Mouse (Mus musculus) natural killer cell, adult 2 months (primary cell): ENCODE measurements around the gene Stox2.
"Not testable (repeated sequence)": the region's sequence is repeated elsewhere in the genome, so short reads cannot be mapped to it uniquely, and the experiment has no call there.

ENCODE experiments used
- DNase-seq, 2 experiments: peaks; one replicate each; pipeline ENCODE4 v3.0.0; 2022; ENCODE audit warnings: low spot score in 2 of 2

Stox2 gene

DNA sequence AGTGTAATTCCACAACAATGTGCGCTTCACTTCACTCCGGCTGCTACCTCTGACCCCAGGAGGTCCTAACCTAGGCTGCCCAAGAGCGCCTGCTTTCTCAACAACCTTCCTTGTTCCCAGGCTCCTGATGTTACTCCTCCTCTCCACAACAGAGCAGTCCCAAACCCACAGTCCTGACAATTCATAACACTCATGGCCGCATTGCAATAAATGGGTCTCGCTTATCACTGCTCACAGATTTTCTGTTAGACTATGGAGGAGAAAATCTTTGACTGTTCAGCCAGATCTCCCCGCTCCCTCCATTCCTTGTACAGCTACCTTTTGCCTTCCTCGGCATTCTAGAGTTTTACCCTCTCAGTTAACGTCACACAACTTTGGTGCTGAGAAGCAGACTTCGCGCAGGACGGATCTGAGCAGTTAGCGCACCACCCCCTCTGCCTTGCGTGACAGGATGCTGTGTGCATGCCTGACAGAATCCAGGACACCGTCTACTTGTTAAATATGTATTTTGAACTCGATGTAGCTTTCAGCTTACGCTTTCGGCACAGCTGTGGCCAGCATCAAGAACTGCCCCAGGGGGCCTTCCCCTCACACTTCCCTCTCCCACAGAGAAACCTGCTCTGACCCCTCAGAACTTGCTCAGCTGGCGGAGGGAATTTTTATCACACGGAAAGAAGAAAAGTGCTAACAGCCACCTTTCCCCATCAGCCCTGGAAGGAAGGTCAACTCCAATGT lies at the start of gene Stox2:
TSS of gene Stox2 (minus strand) at position 51 of the 735 bp plus-strand sequence.
- DNase-seq, result no peak

DNA sequence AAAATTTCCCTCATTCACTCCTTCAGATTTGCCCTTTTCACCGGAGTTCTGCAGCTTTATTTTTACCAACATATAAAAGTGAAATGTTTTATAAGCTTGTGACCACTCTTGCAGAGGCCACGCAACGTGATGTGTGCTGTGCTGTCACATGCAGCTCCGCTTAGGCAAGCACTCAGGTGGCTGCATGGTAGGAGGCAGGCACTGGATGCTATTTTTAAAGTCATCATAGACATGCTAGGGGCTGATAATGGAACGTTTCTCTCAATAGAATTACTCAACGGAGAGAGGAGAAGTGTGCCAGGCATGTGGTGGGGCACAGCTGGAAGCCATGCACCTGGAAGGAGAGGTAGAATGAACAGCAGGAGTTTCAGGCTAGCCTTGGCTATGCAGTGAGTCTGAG lies 49.3 kb upstream of the Stox2 start:
- no peak for DNase-seq

DNA sequence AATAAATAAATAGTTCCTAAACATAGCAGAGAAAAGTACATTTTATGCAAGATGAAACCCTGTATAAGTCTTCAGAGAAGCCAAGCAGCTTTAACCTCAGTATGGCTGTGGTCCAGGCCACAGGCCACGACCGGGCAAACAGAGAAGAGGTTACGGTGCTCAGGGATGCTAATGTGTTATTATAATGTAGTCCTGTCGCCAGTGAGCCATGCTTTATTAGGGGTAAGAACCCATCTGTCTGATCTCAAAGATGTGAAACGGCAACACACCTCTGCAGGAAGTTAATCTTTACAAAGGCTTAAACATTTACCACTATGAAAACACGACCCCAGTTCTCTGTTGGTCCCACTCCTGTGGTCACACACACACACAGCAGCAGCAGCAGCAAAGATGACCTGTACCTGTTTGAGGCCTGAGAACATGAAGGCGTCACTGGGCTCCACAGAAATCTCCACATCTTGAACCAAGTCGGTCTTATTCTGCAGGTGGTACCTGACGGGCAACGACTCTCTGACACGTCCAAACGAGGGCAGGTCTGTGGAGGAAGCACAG lies 48.5 kb upstream of the Stox2 start:
- DNase-seq, result no peak

DNA sequence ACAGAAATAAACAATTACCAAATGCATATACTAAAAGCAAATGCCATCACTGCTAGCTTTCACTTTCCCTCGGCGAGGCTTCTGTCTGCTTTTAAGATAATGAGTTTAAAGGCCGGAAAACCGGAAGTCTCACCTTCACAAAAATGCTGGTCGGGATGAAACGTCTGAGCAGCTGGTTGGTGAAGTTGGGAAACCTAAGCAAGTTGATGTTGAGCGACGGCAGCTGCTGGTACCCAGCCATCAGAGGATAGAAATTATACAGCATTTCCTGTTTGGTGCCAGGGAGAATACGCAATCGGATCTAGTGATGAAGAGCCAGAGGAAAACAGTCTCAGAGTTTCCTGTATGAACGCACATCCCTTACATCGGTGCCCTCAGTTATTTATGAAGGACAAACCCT lies 46.9 kb upstream of the Stox2 start:
- no peak for DNase-seq

DNA sequence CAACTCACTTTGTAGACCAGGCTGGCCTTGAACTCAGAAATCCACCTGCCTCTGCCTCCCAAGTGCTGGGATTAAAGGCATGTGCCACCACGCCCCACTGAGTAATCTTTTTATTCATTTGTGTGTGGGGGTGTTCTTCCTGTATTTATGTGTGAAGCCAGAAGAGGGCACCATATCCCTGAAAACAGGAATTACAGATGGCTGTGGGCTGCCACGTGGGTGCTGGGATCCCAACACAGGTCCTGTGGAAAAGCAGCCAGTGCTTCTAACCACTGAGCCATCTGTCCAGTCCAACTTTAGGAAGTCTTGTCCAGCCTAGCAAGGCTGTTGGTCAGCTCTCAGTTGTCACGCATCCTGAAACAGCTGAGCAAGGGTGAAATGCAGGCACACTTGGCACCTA lies 41.1 kb upstream of the Stox2 start:
- no peak for DNase-seq

DNA sequence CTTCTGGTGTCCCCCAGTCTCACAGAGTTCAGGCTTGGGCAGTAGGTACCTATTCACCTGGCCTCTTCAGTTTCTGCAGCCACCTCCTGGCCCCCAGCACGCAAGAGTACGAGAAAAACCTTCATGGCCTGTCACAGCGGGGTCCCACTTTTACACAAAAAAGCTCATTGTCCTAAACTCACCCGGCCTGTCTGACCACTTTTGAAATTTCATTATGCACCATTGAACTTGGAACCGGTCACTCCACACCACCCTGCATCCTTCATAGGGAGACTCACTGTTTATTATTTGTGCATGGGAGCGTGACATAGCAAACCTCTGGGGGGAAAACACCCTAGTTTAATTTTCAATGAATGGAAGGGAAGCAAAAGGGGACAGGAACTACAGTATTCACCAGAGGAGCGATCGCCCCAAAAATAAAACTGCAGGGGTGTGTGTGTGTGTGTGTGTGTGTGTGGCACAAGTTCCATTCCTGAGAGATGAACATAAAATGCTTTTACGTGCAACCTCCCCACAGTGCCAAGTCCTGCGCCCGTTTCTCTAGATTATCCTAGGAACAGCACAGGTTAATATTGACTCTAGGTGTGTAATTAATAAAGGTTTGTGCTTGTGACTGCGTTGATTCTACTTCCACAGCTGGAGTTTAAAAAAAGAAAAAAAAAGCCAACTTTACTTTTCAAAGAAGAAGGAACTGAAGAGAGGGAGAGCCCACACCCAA lies 36.4 kb upstream of the Stox2 start:
- no peak for DNase-seq

DNA sequence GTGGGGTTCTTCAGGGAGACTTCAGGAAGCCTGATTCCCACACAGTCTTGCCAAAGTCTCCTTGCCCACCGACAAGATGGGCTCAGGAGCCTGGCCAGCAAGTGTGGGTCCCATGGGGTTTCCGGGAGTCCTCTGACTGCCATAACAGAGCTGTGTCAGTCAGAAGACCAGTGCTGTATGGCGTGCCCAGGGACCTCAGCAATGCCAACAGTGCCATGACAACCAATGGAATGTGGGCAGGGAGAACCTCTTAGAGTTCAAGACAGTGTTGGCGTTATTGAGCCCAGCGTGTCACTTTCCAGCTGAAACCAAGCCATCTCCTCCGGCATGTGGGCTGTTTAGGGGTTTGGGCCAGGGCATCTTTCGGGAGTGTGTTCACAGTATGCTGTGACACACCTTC lies 33.9 kb upstream of the Stox2 start:
- DNase-seq, result no peak

DNA sequence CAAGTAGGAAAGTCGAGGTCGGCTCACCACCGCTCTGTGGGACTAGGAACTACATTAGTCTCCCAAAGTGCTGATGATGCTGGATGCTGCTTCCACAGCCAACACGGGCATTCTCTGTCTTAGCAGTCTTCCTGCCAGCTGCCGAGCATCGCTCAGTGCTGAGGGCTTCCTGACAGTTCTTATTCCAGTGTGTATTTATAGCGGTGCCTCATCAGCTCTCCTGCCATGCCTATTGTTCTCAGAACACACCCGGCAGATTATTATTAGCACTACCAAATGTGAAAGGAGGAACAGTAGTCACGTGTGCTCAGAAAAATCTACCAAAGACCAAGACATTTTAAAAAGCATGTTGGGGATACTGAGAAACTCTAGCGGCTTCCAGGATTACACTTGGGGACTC lies 15.5 kb upstream of the Stox2 start:
- DNase-seq, result no peak

DNA sequence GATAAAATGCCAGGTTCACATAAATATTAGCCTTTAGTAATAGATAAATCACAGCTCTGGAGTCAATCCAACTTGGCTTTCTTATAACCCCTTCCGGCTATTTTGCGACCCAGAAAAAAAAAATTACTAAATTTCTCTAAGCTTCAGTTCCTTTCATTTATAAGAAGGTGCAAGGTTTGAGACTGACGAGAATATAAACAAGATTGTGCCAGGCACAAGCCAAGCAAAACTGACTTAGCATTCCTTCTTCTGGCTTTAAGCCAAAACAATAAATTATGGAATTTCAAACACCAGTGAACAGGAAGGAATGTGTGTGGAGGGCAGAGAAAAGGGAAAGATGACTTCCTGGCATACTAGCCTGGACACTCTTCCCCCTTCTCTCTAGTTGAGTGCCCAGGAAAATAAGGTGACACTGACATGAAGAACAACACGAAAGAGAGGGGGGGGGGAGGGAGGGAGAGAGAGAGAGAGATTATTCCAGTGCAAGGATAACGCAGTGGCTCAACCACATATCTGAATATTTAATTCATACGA lies 13.1 kb upstream of the Stox2 start:
- DNase-seq, result no peak

DNA sequence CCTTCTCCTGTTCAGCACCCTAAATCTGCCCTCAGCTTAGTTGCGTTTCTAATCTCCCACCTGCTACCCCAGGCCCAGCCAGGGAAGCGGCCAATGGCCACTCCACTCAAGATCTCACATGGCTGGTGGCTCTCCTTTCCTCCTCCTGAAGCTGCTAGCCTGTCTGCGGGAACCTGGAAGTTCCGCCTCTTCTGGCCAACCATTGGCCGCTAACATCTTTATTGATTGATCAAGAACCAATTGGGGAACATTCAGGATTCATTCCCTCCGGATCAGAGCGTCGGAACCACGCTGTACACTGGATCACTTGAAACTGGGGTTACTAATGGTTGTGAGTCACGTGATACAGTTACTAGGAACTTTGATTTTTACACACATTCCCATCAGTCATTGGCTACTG lies 12.4 kb upstream of the Stox2 start:
- DNase-seq, result no peak

DNA sequence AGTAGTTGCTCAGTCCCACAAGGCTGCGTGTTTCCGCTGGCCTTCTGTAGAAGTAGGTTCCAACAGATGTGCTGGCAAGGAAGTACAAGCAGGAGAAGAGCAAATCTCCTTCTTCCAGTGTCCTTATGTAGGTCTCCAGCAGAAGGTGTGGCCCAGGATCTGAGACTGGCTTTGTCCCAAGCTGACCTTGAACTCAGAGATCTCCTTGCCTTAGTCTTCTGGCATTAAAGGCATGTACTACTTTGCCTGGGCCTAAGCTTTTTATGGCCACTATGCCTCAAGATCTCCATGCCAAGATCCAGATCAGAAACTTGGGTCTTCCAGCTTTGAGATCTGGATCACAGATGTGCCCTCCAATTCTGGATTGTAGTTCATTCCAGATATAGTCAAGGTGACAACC lies 3.0 kb upstream of the Stox2 start:
- DNase-seq, result not testable (repeated sequence)

DNA sequence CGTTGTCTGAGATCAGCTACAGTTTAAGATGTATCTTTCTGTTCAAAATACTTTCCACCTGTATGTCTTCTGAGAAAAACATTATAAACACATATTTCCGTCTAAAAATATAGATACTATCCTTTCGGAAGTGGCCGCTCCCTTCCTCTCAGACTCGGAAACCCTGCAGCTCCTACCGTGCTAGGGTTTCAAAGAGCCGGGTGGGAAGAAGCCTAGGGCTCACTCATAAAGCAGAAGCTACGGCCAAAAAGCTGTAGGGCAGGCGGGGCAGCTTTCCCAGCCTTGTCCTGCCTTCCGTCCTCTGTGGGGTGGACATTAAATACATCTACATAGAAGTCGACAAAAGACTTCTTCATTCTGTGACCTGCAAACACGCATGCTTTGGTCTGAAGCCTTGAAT lies 6.9 kb downstream of the Stox2 start:
- DNase-seq, result no peak

DNA sequence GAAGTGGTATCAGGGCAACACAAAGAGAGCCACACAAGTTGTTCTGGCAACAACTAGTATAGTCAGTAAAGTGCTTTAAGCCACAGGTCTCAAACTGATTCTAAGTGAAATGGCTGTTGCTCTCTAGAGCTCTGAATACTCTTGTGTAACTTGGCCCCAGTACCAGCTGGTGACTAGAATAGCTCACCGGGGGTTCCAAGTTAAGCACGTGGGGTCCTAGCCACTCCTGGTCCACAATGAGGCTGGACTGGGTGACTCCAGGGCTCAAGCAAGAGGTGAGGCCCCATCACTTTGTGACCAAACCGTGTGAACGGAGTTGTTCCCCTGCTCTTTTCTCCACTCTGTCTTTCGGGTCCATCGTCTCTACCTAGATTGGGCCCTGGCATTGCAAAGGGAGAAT lies 8.2 kb downstream of the Stox2 start:
- DNase-seq, result no peak

DNA sequence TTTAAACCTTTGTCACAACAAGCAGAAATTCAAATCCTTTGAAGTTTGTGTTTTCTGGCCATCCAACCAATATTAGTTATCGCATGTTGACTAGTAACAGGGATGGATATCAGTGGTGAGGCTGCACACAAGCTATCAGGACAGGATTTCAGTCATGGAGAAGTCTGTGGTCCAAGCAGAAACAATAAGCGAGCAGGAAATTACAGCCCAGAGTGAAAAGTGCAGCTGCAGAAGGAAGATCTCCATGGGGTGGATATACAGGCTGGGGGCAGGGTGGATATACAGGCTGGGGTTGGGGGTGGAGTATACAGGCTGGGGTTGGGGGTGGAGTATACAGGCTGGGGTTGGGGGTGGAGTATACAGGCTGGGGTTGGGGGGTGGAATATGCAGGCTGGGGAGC lies 10.3 kb downstream of the Stox2 start:
- no peak for DNase-seq

DNA sequence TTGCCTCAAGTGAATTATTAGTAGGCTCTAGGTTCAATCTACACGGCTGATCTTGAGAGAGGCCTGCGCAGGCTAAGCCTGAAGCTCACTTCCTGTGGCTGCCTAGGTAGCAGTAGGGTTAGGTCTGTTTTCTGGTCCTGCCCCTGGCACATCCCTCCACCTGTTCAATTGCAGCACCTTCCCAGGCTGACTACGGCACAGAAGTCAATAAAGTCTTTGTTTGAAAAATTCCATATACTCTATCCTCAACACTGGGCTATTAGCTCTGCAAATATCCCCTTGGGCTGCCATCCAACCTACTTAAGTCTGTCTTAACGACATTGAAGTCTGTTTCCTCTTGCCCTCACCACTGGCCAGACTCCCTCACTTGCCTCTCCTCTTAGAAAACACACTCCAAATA lies 10.8 kb downstream of the Stox2 start:
- DNase-seq, result no peak

DNA sequence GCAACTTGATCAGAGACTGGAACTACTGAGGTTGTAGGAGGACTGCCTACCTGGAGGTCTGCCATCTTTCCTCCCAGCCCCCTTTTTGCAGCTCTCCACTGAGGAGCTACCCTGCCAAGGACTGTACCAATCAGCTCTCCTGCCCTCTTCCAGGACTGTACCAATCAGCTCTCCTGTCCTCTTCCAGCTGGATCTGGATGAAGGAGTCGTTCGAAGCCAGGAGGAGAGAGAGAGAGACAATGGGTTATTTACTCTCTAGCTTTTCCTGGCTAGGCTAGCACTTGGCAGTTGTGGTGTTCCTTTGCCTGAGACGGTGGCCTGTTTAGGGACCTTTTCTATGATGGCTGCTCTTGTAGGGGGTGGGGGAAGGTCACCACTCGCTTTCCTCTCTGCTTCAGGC lies 14.9 kb downstream of the Stox2 start:
- DNase-seq, result no peak

DNA sequence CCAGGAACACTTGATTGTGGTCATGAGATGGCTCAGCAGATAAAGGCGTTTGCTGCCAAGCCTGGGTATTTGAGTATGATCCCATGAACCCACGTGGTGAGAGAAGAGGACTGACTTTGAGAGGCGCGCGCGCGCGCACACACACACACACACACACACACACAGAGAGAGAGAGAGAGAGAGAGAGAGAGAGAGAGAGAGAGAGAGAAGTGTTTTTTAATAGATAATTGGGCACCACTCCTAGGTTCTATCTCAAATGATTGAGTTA lies 32.0 kb downstream of the Stox2 start:
- not testable (repeated sequence) for DNase-seq

DNA sequence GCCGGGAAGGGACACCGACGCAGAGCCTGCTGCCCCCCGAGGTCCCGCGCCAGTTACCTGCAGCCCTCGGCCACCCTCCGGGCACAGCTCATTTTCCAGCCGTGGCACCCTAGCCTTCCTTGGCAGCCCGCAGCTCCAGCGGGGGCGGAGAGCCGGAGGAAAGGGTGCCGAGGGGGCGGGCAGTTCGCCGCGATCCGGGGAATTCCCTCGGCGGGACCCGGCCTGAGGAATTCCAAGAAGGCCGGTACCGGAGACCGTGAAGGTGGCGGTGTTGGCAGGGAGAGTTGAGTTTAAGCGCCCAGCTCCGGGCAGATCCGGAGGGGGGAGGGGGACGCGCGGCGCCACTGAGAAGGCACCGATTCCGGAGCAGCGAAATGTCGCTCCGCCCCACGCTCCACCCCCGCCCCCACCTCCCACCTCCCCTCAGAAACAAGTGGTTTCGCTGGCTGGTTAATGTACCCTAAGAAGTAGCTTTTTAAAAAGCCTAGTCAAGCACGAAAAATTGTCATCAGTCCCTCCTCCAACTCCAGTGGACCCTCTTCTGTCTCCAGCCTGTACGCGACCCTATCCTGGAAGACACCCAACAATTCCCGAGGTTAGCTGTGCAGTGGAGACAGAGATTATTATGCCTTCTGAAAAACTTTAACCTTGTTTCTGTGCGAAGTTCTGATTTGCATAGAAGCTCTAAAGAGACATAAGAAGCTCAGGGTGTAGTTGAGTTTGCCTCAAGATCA lies 32.5 kb downstream of the Stox2 start:
- no peak for DNase-seq

DNA sequence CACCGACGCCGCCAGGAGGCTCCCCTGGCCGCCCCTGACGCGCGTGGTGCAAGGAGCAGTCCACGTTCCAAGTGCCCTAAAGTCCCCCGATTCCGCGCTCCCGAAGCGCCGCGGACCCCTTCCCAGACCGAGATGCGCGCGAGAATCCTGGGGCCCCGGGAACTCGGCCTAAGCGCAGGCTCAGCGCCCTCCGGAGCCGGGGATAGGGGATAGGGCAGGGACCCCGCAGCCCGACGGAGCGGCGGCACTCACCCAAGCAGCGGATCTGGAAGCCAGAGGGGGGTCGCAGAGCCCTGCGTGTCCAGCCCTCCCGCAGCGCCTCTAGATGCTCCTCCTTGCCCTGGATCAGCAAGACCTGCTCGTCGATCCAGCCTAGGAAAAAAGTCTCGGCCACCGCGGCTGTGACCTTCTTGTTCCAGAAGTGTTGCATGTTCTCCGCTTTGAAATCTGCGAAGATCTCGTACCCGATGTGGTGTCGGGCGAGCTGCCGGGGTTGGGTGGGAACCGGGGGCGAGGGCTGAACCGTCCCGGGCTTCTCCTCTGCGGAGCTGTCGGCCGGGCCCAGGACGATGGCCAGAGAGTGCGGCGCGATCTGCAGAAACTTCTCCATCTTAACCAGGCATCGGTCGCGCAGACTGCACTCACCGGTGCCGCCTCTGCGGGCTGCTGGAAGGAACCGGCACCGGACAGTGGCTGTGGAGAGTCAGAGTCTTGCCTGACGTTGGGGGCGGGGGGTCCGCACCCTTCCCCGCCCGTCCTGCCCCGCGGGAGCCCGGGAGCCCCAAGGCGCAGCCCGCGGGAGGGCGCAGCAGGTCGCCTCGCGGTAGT lies 33.3 kb downstream of the Stox2 start:
- no peak for DNase-seq

DNA sequence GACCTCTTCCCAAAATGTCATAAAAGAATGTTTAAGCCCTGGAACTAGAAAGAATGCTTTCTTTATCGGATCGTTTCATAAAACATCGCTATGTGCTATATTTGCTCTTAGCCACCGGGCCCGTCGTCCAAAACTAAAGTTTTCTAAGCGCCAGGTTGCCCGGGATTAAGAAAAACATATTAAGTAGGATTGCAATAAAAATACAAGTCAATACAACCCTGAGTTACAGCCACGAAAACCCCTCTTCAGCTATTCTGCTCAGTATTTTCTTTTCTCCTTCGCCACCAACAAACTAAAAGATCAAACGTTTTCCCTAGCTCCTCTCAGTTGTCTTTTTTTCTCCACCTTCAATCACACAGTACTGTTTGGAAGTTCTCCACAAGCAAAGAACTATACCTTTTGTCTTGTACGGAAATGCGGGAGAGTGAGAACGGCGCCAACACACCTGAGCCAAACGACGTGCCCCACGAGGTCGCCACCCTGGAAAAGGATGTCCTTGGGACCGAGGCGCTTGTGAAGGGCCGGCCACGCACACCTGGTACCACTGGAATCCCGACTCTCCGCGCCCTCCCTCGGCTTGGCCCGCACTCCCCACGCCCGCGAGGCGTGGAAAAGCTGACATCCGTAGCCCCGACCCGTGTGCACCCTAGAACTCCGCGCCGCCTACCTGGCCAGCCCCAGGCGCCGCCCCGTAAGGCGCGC lies 34.0 kb downstream of the Stox2 start:
- DNase-seq, result no peak

DNA sequence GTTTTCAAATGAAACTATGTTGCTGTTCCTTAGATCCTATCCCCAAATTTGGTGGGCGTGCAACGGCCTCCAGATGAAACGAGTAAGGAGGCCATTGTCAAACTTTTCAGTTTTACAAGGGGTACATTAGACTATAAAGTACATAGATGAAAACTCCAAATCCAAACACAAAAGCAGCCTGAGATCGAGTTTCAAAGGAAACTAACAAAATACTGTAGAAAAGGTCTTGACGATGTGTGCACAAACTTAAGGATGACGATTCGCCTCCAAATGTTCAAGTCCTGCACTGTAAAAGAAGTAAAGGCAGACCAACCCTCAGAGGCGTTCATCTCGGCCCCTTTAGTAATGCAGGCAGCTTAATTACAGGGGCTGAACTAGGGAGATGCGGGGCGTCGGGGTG lies 34.8 kb downstream of the Stox2 start:
- no peak for DNase-seq
